Mouse (Mus musculus) cerebellum, adult 2 months (tissue): Measurements from ENCODE around the gene Lgals4.

Source experiments
- CTCF ChIP-seq: fragments of 200-500 bp; IDR thresholded peaks from 2 replicates; pipeline ENCODE4 v1.5.1; 2011; ENCODE audit warnings: low read depth, mild to moderate bottlenecking, control low read depth, low read length, moderate library complexity, borderline replicate concordance; ENCODE audit not compliant: insufficient read depth
- POLR2A ChIP-seq: fragments of 200-500 bp; IDR thresholded peaks from 2 replicates; pipeline ENCODE4 v1.6.1; 2011; ENCODE audit warnings: low read length, control low read depth, borderline replicate concordance; ENCODE audit not compliant: insufficient read depth

DNA sequence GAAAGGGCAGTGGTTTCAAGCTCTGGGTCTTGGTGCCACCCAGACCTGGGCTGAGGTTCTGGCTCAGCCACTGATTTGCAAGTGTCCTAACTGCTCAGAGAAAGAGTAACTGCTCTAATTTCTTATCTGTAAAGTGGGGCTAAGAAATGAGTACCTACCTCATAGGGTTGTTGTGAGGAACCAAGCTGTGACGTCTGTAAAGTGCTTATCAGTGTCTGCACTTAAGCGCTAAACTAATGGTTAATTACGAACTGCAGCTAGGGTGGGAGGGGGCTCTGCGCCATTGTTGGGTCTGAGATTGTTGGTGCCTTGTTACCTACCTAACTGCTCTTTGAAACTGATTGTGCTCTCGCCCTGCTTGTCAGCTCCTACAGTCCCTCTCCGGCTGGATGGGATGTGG, 16.1 kb upstream of the Lgals4 start:
- no peak for TF ChIP-seq CTCF
- TF ChIP-seq POLR2A, result no peak
